Mouse (Mus musculus): ENCODE results near the gene Gpc2.

DNA sequence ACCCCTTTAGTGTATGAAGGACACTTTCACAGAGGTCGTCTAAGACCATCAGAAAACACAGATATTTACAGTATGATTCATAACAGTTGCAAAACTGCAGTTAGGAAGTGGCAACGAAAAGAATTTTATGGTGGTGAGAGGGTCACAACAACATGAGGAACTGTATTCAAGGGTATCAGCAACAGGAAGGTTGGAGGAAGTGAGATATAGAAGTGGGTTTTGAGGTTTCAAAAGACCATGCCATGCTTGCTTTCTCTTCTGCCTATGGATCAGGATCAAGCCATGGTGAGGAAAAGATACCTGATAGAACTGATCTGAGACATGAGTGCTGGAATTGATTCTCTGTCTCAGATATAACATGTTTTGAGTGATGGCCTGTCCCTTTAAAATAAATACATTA is 52.4 kb downstream of the Gpc2 start:
- TF ChIP-seq POLR2A (IDR thresholded peaks at IDR 0.05; ENCODE audit: insufficient read depth, low read depth, low read length) (no peak), CTCF (IDR thresholded peaks at IDR 0.05; ENCODE audit: insufficient read depth, low read depth, low read length) (no peak)

Measured in olfactory bulb, adult 2 months (tissue).